Mouse (Mus musculus): ENCODE results near the gene Phka1.
"Not testable (repeated sequence)": the region's sequence is repeated elsewhere in the genome, so short reads cannot be mapped to it uniquely, and the experiment has no call there.

Gene Phka1

DNA sequence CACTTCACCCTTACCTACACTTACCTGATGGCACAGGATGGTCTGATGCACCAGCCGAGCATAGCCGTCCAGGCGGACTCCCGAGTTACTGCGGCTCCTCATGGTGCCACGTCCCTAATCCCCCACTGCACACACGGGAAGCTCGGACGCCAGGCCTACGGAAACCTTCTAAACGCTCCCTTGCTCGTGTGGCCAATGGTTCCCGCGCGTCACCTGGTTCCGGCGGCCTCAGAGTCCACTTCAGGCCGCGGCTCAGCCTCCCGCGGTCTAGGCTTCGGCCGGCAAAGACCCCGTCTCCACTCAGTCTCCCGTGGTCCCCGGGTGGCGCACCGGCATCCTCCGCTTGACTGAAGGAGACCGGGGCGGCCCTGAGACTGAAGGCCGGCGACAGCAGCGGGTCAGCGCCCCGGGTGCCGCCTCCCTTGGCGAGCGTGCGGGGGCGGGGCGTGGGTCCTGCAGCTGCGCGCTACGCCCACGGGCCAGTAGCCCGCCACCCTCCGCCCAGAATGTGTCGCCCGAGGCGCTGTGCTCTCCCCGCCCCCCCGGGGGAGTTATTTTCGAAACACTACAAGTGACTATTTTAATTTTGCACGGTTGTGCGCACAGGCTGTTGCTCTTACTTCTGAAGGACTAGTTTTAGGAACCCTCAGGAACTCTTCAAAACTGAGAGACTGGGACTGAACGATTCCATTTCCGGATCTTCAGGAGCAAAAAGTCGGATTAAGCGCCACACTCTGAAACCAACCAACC is at the start of gene Phka1:
Gene Phka1 (minus strand): TSS at position 424 of the 750 bp plus-strand sequence.
- peak; percentile 84 for ATAC-seq (ENCODE audit: low TSS enrichment)

GRCm38 (mm10) chrX:102689252-102689651 is 45.2 kb upstream of the Phka1 start:
- ATAC-seq (ENCODE audit: low TSS enrichment) = peak; percentile 85

- not testable (repeated sequence) for ATAC-seq (ENCODE audit: low TSS enrichment)
These were observed 42.8 kb upstream of the Phka1 start, which contains the start of gene Gm3880 for GRCm38 (mm10) chrX:102686872-102687271. TSS of gene Gm3880 (minus strand) at chrX:102686972.

DNA sequence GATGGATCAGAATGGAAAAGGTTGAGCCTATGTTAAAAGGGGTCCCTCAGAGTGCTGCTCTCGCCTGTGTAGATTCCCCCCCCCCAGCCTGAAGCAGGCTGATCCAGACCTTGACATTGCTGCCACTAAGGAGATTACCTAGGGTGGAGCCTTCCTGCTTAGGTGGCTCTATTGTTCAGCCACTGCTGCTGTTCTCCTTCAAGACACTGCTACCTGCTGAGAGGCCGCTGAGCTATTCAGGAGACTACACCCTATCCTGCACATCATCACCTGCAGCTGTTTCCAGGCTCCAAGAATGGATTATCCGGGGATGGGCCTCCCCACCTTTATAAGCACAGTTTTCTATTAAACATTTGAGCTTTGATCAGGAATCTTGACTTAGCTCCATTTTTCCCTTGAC is 40.7 kb upstream of the Phka1 start:
- not testable (repeated sequence) for ATAC-seq (ENCODE audit: low TSS enrichment)

DNA sequence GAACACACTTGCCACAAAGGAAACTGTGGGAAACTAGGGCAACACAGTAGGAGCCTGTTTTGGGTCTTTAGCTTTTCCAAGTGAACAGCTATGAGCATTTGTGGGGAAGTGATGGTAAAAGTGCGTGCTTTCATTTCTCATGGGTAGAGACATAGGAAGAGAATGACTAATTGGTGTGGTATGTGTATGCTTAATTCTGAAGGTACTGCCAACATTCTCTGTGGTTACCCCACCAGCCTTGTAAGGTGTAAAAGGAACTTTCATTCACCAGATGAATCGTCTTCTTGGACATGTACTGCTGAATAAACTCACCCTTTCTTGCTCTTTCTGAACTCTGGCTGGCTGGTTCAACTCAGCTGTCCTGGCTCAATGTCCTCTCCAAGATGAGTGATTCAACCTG is 22.6 kb upstream of the Phka1 start:
- no peak for ATAC-seq (ENCODE audit: low TSS enrichment)

DNA sequence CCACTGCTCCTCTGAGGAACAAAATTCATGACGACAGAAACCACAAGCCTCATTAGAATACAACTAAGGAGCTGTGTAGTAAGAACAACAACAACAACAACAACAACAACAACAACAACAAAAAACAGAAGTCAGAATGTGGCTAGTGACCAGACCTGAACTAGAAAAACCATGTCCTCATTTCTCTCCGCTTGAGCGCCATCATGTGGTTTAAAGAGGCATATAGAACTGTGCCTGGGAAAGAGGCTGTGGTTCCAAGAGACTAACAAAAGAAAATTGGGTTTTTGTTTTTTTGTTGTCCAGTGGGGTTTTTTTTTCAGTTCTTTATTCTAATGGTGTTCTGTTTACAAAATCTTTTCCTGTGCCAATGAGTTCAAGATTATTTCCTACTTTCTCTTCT is 16.7 kb upstream of the Phka1 start:
- ATAC-seq (ENCODE audit: low TSS enrichment) = 0 out of 2 replicates have a peak, but pooled peaks have one; percentile 62

- no peak for ATAC-seq (ENCODE audit: low TSS enrichment)
These were observed 1.6 kb upstream of the Phka1 start for GRCm38 (mm10) chrX:102645691-102646090.

- no peak for ATAC-seq (ENCODE audit: low TSS enrichment)
These were observed 1.1 kb upstream of the Phka1 start for GRCm38 (mm10) chrX:102645146-102645545.

DNA sequence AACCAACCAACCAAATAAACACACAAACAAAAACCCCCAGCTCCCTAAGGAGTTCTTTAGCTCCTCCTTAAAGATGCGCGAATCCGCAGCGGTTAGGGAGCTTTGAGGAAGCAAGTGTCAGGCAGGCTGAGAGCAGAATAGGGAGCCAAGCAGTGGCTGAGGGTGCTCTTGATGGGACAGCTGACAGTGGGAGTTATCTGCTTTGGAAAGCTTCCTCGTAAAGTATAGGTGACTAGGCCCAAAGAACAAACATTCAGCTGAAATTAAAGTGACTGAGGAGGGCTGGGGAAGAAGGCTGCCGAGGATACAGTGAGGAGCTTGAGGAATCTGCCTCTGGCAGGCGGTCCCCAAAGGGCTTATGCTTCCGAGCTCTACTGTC is 516 bp upstream of the Phka1 start:
- ATAC-seq (ENCODE audit: low TSS enrichment) = peak; percentile 76

DNA sequence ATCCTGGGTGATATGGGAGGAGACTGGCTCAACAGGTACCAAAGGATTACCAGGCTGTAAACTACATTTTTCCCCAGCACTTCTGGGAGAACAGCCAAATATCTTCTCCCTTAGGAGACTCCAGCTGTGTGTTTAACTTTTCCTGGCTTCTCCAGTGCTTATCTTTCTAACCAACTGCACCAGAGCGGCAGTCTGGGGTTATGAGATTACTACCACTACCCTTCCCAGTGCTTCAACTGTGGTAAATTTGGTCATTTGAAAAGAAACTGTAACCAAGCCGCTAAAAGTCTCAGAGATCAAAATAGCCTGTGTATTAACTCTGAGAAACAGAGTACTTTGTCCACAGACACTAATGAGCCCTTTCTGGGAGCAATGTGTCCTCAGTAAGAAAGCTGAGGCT is 42.8 kb downstream of the Phka1 start:
- no peak for ATAC-seq (ENCODE audit: low TSS enrichment)

- no peak for ATAC-seq (ENCODE audit: low TSS enrichment)
These were observed 55.5 kb downstream of the Phka1 start for GRCm38 (mm10) chrX:102588560-102588959.

- no peak for ATAC-seq (ENCODE audit: low TSS enrichment)
These were observed 72.9 kb downstream of the Phka1 start for GRCm38 (mm10) chrX:102571186-102571585.

GRCm38 (mm10) chrX:102556906-102557305 is 87.1 kb downstream of the Phka1 start:
- ATAC-seq (ENCODE audit: low TSS enrichment) = no peak

DNA sequence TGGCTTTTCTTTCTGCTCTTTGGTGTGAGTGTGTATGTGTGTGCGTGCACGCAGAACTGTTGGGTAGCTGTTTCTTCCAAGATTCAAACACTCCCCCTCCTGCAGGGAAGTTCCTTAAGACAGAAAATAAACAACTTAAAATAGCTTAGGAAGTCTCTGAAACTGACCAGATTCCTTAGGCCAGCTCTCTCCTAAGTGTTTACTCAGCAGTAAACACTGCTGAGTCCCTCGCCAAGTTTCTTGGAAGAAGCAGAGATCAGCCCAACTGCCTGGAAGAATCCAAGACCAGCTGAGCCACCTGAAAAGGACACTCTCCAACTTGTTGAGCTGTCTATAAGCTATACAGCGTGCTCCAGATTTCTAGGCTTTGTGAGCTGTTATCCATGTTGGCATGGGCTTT is 134.8 kb downstream of the Phka1 start:
- ATAC-seq (ENCODE audit: low TSS enrichment) = no peak

DNA sequence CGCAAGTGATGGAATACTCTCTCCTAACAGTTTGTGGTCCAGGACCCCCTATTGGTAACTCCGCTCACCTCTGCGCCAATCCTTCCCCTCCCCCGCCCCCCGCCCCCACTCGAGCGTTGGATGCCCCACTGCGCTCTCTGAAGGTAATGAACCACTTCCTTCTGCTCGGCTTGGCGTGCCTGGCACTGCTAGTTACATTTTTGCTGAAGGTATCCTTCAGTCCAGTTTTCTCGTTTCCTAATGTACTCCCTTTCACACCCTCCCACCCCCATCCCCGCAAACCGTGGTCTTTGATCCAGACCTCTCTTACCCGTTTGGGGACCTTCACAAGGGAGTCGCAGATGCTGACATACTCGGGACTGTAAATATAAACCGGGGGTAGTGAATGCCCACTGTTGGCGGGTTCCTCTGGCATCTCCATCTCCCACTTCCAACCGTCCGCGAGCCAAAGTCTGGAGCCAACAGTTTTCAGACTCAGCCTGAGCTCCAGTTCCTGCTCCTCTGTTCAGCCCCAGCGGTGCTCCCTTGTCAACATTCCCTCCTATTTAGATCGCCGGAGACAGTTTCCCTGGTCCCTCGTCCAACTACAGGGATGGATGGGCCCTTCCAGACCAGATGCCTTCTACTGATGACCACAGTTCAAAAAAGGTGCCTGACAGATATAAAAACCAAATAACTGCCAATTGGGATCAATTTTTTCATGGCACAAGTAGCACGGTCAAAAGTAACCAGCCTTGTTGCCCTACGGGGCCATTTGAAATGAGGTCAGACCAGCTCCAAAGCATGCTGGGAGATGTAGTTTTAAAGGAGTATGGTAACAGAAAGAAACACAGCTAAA is 139.2 kb downstream of the Phka1 start, which contains the start of gene Hdac8:
Gene Hdac8 (minus strand): TSS at position 716 of the 838 bp plus-strand sequence.
- ATAC-seq (ENCODE audit: low TSS enrichment) = peak; percentile 98

DNA sequence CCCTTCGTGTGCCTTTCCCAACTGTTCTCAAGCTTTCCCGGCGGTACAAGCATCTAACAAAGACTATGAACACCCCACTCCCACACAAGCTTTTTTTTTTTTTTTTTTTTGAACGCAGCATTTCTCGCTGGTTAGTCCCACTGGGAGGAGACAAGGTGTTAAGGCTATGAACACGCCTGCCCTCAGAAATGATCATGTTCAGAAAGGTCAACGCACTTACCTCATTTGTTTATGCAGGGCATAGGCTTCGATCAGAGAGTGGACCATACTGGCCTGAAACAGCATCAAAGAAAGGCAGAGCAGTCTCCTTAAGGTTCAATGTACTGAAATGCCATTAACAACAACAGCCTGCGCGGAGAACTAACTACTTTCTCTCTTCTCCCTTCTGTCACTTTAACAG is 139.9 kb downstream of the Phka1 start:
- ATAC-seq (ENCODE audit: low TSS enrichment) = no peak

DNA sequence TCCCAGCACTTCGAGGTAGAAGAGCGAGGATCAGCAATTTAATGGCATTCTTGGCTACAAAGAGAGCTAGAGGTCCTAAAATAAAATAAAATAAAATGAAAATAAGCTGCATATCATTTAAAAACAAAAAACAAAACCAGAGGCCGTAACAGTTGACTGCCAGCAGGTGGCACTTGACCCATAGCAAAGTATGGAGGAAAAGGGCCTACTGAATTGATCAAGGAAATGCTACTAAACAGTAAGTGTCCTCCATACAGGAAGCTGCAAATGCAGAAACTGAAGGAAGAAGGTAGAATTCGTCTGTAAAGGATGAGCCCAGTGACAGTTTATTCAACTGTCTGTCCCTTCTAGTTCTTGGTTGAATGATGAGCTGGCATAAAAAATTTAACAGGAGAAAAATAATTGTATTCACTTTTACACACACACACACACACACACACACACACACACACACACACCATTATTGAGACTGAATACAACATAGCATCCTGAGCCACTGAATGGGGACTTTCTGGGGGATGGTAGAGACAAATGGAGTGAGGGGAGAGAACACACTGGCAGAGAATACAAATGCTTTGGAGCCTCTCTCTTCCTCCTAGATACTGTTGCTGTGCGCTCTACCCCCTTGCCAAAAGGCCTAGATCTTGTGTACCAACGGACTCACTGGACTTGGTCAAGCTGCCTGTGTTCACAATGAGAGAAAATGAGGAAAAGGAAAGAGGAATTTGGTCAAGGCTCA is 149.9 kb downstream of the Phka1 start:
- ATAC-seq (ENCODE audit: low TSS enrichment) = no peak; the same call in 1 of the 2 replicates

DNA sequence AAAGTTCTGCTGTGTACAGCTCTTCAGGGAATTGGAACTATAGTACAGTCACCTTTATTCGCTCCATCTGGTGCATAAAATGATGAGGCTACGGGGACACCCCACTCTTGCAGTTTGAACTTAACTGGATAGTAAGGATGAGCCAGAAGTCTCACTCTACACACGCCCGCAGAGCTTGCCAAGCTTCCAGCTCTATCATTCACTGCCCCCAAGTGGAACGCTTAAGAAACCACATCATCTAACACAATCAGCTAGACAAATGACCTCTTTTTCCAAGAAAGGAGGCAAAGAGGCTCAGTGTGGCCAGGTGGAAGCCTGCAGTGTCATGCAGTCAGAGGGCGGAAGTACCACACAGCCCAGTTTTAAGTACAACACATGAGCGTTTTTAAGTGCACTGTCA is 158.5 kb downstream of the Phka1 start:
- peak; percentile 88 for ATAC-seq (ENCODE audit: low TSS enrichment)

DNA sequence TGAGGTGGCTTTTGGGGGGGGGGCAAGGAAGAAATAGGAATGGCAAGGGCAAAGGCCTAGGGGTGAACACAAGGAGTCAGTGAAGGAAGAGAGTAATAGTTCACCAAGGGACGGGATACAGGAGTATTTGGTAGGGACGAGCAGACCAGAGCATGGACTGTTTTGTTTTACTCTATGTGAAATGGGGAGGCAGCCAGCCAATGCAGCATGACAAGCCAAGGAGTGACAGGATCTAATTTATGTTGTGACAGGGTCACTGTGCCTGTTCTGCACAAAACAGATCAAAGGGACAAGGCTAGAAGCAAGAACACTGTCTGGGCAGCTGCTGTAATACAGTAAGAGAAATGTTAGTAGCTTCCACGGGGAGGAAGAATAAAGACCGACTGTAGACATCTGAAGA is 164.4 kb downstream of the Phka1 start:
- ATAC-seq (ENCODE audit: low TSS enrichment) = no peak

DNA sequence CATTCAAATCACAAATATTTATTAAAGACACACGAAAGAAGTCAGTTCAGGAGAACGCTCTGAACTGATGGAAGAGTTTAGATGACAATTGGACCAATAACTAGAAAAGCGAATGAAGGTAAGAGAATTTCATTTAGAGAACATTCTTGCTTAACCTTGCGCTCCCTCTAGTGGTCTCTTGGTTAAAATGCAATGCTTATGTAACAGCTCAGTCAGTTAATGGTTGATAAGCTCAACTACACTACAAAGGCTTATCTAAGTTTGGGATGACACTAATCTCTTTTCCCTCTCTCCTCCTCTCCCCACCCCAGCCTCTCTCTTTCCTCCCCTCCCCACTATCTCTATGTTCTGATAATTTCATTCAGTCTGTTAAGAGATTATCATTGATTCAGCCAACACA is 165.1 kb downstream of the Phka1 start:
- ATAC-seq (ENCODE audit: low TSS enrichment) = 0 out of 2 replicates have a peak, but pooled peaks have one; percentile 35

GRCm38 (mm10) chrX:102478481-102478880 is 165.6 kb downstream of the Phka1 start:
- ATAC-seq (ENCODE audit: low TSS enrichment) = no peak

GRCm38 (mm10) chrX:102476784-102477183 is 167.3 kb downstream of the Phka1 start:
- peak; percentile 44 for ATAC-seq (ENCODE audit: low TSS enrichment)
